Mouse (Mus musculus) hindbrain, embryonic 13.5 days (tissue): ENCODE results near the gene Hdac7. TPM values are rescaled to one million over a fixed set of nuclear protein-coding genes. Genes with fewer than 3 reads are reported as not detected.

Experiments
- ATAC-seq: fragments of 200-750 bp; cut with Nextera tagmentation; 2 replicates; pipeline ENCODE4 v1.8.0; 2017; ENCODE audit warnings: moderate TSS enrichment; ENCODE audit not compliant: low FRiP score
- H3K27ac ChIP-seq: fragments of 300-500 bp; sonication (generic); 2 replicates; pipeline ENCODE4 v1.5.1; 2015; ENCODE audit warnings: inconsistent platforms, mild to moderate bottlenecking, moderate library complexity
- H3K27me3 ChIP-seq: fragments of 300-500 bp; sonication (generic); 2 replicates; pipeline ENCODE4 v1.6.1; 2015; ENCODE audit warnings: mild to moderate bottlenecking, inconsistent platforms
- H3K36me3 ChIP-seq: fragments of 300-500 bp; sonication (generic); 2 replicates; pipeline ENCODE4 v1.6.1; 2015; ENCODE audit warnings: mild to moderate bottlenecking, inconsistent platforms
- H3K4me1 ChIP-seq: fragments of 300-500 bp; sonication (generic); replicated peaks from 2 replicates; pipeline ENCODE4 v1.6.1; 2015; ENCODE audit warnings: inconsistent platforms
- H3K4me2 ChIP-seq: fragments of 300-500 bp; sonication (generic); 2 replicates; pipeline ENCODE4 v1.6.1; 2015; ENCODE audit warnings: inconsistent platforms, mild to moderate bottlenecking, moderate library complexity
- H3K4me3 ChIP-seq: fragments of 300-500 bp; sonication (generic); 2 replicates; pipeline ENCODE4 v1.5.1; 2015; ENCODE audit warnings: mild to moderate bottlenecking, inconsistent platforms
- H3K9ac ChIP-seq: fragments of 300-500 bp; sonication (generic); 2 replicates; pipeline ENCODE4 v1.6.1; 2015; ENCODE audit warnings: mild to moderate bottlenecking, inconsistent platforms
- H3K9me3 ChIP-seq: fragments of 300-500 bp; sonication (generic); 2 replicates; pipeline ENCODE4 v1.6.1; 2016; ENCODE audit warnings: inconsistent platforms
- WGBS: fragments of 180-500 bp; shearing (Covaris S2); methylation state at CpG from one replicate; pipeline ENCODE4 v1.1.7; 2015; 5-methylcytosine and 5-hydroxymethylcytosine counted together
- polyA plus RNA-seq: library from polyadenylated mRNA; unstranded; fragments of >200 nt; fragmentation: Nextera tagmentation; extraction: Ambion mirVana; gene quantifications from 2 replicates; pipeline ENCODE4 v1.2.1, GENCODE M21; 2015

Hdac7 gene
- polyA plus RNA-seq, 1 experiment from 2014 or later: 27.9 TPM

DNA sequence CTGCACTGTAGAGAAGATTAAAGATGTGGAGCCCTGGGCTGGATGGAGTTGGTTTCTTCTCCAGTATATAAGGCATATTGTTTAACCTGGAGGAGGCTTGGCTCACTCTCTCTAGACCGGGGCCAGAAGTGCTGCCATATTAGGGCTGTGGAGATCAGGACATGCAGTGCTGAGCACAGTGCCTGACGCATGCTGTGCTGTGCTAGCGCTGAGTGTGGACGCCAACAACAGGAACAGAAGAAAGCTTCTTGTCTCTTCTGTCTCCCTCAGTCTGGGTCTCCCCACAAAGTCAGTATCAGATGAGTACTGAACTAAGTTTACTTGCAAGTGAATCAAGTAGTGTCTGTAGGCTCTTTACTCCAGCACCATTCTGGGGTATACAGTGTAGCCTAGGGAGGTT is 4.8 kb downstream of the Hdac7 start:
- Histone ChIP-seq H3K27me3 (0 out of 2 replicates have a peak, but pooled peaks cover 2% of the 10 kb centered on the region), H3K36me3 (no peaks in the 10 kb centered on the region), H3K9me3 (no peaks in the 10 kb centered on the region), H3K4me2 (no peak overlapping the region), H3K4me1 (peaks cover 15% of the 10 kb centered on the region), H3K9ac (no peak overlapping the region), H3K4me3 (no peak overlapping the region), H3K27ac (no peak overlapping the region)
- ATAC-seq: no peak
- WGBS: 69% methylated on average over 4 of the region's 4 CpGs

DNA sequence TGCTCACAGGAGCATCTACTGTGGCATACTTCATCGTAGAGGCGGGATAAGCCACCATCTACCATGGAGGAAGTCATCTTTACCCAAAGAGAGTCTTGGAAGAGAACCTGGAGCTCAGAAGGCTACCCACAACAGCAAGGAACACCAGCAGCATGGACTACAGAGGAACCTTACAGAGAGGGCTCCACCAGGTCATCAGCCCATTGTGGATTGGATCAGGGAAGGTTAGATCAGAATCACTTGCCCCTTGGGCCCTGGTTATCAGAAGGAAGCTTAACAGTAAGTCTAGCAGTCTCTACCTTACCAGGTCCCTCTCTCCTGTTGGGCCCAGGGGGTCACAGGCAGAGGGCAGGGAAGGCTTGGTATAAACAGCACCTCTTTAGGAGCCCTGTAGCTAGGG is 5.3 kb downstream of the Hdac7 start:
- no peak for ATAC-seq
- no peak overlapping the region for H3K27ac ChIP-seq
- no peaks in the 10 kb centered on the region for H3K36me3 ChIP-seq
- peaks cover 15% of the 10 kb centered on the region for H3K4me1 ChIP-seq
- H3K27me3 ChIP-seq: 0 out of 2 replicates have a peak, but pooled peaks cover 2% of the 10 kb centered on the region
- 92% methylated on average over 2 of the region's 2 CpGs for whole genome bisulfite sequencing
- no peaks in the 10 kb centered on the region for H3K9me3 ChIP-seq
- H3K9ac ChIP-seq: no peak overlapping the region
- no peak overlapping the region for H3K4me2 ChIP-seq
- no peak overlapping the region for H3K4me3 ChIP-seq

DNA sequence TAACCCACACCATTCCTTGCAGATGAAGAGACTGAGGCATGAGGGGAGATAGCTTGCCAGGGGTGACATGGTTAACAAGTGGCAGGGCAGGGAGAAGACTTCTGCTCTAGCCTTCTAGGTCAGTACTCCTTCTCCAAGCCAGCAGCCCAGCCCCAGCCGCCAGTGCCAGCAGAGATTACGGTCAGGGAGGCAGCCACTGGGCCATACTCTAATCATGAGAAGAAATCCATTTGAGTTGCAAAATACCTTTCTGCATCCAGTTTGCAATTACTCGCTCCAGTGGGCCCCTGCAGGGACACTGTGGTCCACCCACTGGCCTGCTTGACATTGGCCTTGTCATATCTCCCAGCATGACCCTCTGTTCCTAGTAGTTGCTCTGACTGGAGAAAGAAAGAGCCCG is 5.9 kb downstream of the Hdac7 start:
- Histone ChIP-seq H3K4me1 (peaks cover 16% of the 10 kb centered on the region), H3K4me2 (no peak overlapping the region), H3K27me3 (0 out of 2 replicates have a peak, but pooled peaks cover 2% of the 10 kb centered on the region), H3K27ac (no peak overlapping the region), H3K36me3 (no peaks in the 10 kb centered on the region), H3K9ac (no peak overlapping the region), H3K9me3 (no peaks in the 10 kb centered on the region), H3K4me3 (no peak overlapping the region)
- 71% methylated on average over 4 of the region's 4 CpGs for WGBS
- ATAC-seq: no peak

DNA sequence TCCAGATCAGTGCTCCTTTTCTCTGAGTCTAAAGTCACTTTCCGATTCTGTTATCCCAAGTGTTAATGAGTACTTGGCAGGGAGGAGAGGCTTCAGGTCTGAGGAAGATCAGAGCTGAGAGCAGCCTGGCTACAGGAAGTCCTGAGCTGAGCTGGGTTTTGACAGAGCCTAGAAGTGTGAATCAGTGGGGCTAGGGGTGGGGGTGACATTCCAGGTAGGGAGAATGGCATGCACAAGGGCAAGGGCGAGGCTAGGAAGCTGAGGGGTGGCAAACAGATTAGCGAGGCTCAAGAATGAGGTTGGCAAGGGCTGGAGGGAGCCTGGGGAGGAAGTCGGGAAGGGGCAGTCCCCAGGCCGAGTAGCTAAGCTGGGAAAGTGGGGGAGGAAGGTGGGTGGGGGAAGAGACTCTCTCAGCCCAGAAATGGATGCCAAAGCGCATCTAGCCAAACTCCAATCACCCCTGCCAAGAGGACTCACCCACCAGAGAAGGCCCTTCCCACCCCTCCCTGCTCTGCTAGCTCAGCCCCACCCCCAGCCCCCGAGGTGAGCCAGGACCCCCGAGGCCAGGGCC is 6.7 kb downstream of the Hdac7 start:
- no peaks in the 10 kb centered on the region for H3K9me3 ChIP-seq
- peaks cover 23% of the 10 kb centered on the region for H3K4me1 ChIP-seq
- no peak overlapping the region for H3K9ac ChIP-seq
- 0 out of 2 replicates have a peak, but pooled peaks cover 2% of the 10 kb centered on the region for H3K27me3 ChIP-seq
- no peak overlapping the region for H3K4me2 ChIP-seq
- H3K36me3 ChIP-seq: no peaks in the 10 kb centered on the region
- ATAC-seq: no peak
- H3K27ac ChIP-seq: no peak overlapping the region
- no peak overlapping the region for H3K4me3 ChIP-seq
- 37% methylated on average over 8 of the region's 8 CpGs for WGBS

DNA sequence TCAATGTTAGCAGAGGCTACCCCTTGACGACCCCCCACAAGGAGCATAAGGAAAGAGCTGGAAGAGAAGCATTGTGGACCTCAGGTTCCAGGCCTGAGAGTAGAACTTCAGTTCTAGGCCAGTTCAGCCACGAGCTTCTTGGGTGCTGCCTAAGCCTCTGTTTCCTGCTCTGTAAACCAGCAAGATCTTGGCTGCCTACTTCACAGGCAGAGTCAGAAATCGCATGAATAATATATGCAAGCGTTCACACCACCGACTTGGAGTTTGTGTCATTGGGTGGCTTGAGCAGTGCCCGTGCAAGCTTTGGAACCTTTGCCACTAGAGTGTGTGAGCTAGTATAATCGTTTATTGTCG is 7.4 kb downstream of the Hdac7 start:
- Histone ChIP-seq H3K27ac (no peak overlapping the region), H3K4me3 (no peak overlapping the region), H3K9ac (no peak overlapping the region), H3K27me3 (0 out of 2 replicates have a peak, but pooled peaks cover 2% of the 10 kb centered on the region), H3K9me3 (no peaks in the 10 kb centered on the region), H3K4me1 (peaks cover 30% of the 10 kb centered on the region), H3K36me3 (no peaks in the 10 kb centered on the region), H3K4me2 (no peak overlapping the region)
- 77% methylated on average over 8 of the region's 8 CpGs for WGBS
- no peak for ATAC-seq

DNA sequence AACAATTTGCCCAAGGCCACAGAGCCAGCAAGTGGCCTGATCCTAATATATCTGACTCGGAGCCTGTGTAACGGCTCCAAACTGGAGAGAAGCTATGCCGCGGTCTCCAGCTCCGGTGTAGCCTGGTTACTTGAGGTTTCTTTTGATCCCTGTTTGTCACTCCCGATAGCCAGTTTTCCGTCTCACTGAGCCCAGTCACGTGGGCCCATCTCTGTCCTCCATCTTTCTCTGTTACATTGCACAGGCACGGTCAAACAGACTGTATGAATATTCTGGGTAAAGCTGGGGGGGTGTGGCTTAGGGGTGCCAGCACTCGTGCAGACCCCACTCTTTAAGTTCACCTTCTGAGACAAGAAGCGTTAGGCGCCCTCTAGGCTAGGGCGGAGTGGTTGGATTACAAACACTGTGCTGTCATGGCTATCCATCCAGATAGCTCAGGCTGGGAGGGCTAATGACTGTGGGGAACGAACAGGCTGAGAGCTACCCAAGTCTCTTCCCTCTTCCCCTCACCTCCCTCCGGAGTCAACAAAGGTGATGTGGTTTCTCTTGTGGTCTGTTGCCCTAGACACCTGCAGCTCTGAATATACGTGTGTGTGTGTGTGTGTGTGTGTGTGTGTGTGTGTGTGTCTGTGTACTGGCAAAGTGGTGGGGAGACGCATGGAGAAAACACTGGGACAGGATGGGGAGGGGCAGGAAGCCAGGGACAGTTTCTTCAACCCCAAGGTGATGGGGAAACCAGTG is 8.0 kb downstream of the Hdac7 start:
- H3K9me3 ChIP-seq: no peaks in the 10 kb centered on the region
- 0 out of 2 replicates have a peak, but pooled peaks cover 2% of the 10 kb centered on the region for H3K27me3 ChIP-seq
- ATAC-seq: no peak
- no peak overlapping the region for H3K27ac ChIP-seq
- 51% methylated on average over 17 of the region's 17 CpGs for WGBS
- H3K4me3 ChIP-seq: no peak overlapping the region
- peaks cover 33% of the 10 kb centered on the region for H3K4me1 ChIP-seq
- no peaks in the 10 kb centered on the region for H3K36me3 ChIP-seq
- no peak overlapping the region for H3K9ac ChIP-seq
- H3K4me2 ChIP-seq: no peak overlapping the region

DNA sequence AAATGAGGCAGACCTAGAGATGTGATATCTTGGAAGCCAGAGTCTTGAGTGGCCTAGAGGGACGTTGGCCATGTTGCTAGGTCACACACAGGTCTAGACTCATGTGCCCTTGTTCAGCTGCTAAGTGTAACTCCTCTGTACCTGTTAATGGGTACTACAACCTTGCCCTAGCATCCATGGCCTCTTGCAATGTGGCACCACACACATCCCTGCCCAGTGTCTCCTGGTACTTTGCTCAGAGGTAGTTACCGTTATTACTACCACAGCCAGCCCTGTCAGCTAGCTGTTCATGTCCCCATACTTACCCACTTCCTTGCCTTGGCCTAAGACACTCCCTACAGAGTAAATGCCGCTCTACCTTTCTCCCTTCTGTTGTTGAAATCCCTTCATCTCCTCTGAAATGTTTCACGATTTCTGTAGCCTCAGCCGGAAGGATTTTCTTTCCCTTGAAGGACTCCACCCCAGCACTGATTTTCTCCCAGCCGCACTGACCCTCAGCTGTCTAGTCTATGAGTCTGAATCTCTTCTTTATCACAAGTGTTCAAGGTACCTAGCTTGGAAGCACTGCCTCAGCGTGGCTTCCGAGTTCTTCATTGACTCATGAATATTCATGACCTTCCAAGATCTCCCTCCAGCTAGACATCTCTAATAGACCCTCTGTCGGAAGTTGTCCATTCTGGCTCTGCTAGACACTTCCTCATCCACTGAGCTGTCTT is 11.4 kb downstream of the Hdac7 start:
- peaks cover 55% of the 10 kb centered on the region for H3K4me1 ChIP-seq

DNA sequence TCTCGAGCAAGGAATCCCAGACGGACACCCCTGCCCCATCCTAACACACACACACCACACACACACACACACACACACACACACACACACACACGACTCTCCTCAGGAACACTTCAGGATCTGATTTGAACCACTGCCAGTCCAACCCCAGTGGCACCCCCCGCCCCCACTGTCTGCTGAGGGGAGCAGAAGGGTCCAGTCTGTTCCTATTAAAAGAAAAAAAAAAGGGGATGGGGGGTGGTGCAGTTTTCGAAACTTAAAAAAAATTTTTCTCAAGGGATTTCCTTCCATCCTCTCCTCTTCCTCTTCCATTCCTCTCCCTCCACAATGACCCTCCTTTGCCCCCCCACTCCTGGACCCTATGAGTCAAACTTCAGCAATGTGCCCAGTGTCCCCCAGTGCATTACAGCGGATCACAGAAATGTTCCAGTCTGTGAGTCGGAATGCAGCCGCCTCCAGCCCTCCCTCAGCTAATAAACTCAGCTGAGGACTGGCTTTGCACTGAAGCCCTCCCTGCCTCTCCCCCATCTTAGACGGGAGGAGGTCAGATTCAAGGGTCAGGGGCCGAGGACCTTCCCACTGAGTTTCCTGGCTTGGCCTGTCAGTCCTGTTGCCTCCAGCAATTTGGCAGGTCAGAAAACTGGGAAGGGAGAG is 12.2 kb downstream of the Hdac7 start:
- Histone ChIP-seq H3K36me3 (no peaks in the 10 kb centered on the region), H3K4me2 (peak overlapping the region; percentile 72), H3K27ac (peak overlapping the region; percentile 98), H3K4me1 (peaks cover 56% of the 10 kb centered on the region), H3K9me3 (no peaks in the 10 kb centered on the region), H3K9ac (peak overlapping the region; percentile 99), H3K4me3 (peak overlapping the region; percentile 89), H3K27me3 (0 out of 2 replicates have a peak, but pooled peaks cover 2% of the 10 kb centered on the region)
- ATAC-seq: no peak
- WGBS: 7% methylated on average over 10 of the region's 10 CpGs

More for the DNA sequence above, 11.4 kb downstream of the Hdac7 start:
- WGBS: 53% methylated on average over 9 of the region's 9 CpGs
- H3K36me3 ChIP-seq: no peaks in the 10 kb centered on the region
- H3K9me3 ChIP-seq: no peaks in the 10 kb centered on the region
- H3K4me2 ChIP-seq: no peak overlapping the region
- no peak overlapping the region for H3K4me3 ChIP-seq
- H3K27me3 ChIP-seq: 0 out of 2 replicates have a peak, but pooled peaks cover 2% of the 10 kb centered on the region
- no peak for ATAC-seq
- H3K9ac ChIP-seq: peak overlapping the region; percentile 99; the same call in 1 of the 2 replicates
- H3K27ac ChIP-seq: no peak overlapping the region

DNA sequence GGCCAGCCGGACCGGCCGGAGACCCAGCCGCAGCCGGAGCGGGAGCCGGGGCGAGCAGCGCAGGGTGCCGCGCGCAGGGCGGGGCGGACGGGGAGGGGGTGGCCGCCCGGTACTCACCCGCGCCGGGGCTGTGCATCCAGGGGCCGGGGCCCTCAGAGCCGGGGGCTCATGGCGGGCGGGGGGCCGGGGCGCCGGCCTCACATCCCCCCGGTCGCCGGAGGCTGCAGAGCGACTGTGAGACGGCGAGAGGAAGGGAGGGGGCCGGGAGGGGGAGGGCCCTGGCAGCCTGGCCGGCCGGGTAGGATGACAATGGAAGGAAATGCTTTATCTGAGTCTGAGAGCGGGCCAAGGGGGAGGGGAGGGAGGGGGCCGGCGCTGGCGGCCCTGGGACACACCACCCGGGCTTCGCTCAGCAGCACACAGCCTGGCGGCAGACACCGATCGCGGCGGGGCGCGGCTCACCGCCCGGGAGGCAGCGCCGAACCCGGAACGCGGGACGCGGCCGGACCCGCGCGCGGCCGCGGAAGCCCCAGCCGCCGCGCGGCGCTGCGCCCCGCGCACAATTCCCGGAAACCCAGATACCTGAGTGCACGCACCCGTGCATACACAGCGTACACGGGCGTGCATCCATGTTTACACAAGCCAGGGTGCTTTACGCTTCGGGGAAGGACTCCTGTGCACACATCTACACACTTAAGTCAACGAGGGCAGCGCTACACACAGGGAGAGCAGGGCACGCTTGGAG is 12.9 kb downstream of the Hdac7 start:
- WGBS: under 1% methylated on average over 67 of the region's 84 CpGs
- H3K9me3 ChIP-seq: no peaks in the 10 kb centered on the region
- H3K36me3 ChIP-seq: no peaks in the 10 kb centered on the region
- peak overlapping the region; percentile 72 for H3K4me2 ChIP-seq
- peak overlapping the region; percentile 98 for H3K27ac ChIP-seq
- H3K4me1 ChIP-seq: peaks cover 62% of the 10 kb centered on the region
- H3K4me3 ChIP-seq: peak overlapping the region; percentile 89
- ATAC-seq: peak; percentile 87
- H3K27me3 ChIP-seq: no peaks in the 10 kb centered on the region
- peak overlapping the region; percentile 99 for H3K9ac ChIP-seq

DNA sequence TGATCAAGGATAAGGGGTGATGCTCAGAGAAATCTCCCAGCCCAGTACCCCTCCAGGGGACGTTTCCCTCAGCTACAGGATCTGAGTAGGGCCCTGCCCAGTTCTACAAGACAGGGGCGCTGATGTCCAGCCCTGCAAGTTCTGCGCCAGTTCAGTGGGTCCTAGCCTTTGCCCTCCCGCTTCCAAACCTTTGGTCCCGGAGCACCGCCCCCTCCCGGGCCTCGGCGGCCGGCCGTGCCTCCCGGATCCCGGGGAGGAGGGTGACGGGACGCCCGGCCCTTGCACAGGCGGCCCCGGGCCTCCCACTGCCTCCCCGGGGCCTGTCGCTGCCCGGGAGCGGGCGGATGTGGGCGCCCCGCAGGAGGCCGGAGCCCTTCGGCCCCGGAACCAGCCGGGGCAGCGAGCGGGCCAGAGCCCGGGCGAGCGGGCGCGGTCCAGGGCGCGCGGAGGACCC is 13.5 kb downstream of the Hdac7 start:
- Histone ChIP-seq H3K9ac (peak overlapping the region; percentile 99), H3K4me3 (peak overlapping the region; percentile 89), H3K36me3 (no peaks in the 10 kb centered on the region), H3K27me3 (0 out of 2 replicates have a peak, but pooled peaks cover under 1% of the 10 kb centered on the region), H3K4me1 (peaks cover 65% of the 10 kb centered on the region), H3K9me3 (no peaks in the 10 kb centered on the region), H3K4me2 (peak overlapping the region; percentile 72), H3K27ac (peak overlapping the region; percentile 98)
- under 1% methylated on average over 39 of the region's 39 CpGs for whole genome bisulfite sequencing
- ATAC-seq: peak; percentile 47

DNA sequence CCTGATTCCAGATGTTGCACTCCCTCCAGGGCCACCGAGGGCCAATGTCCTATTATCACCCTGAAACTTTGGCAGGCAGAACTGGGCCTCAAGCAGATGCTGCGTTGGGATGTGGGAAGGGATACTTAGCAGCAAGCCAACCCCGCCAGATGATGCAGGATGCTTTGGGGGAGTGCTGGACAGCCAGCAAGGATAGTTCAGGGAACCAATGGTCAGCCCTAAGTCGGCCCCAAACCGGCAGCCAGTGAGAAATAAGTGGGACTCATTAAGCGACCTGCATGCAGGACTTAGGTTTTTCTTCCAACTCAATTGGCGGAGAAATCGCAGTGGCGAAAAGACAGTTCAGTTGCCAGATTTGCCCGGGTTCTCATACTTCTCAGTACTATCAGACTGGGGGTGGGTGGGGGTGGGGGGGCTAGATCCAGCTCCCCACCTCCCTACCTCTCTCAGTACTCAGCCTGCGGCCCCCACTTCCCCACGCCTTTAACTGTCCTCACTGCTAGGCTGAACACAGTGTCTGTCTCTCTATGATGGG is 14.0 kb downstream of the Hdac7 start:
- 11% methylated on average over 12 of the region's 12 CpGs for WGBS
- Histone ChIP-seq H3K4me1 (peaks cover 70% of the 10 kb centered on the region), H3K4me2 (peak overlapping the region; percentile 72)

More for the DNA sequence above, 14.0 kb downstream of the Hdac7 start:
- no peaks in the 10 kb centered on the region; the same call in 1 of the 2 replicates for H3K36me3 ChIP-seq
- H3K27me3 ChIP-seq: 0 out of 2 replicates have a peak, but pooled peaks cover 4% of the 10 kb centered on the region
- no peak; the same call in 1 of the 2 replicates for ATAC-seq
- H3K4me3 ChIP-seq: peak overlapping the region; percentile 89
- peak overlapping the region; percentile 99 for H3K9ac ChIP-seq
- H3K27ac ChIP-seq: peak overlapping the region; percentile 98
- no peaks in the 10 kb centered on the region for H3K9me3 ChIP-seq
